Mouse (Mus musculus) ES-Bruce4 (cell line): ENCODE results near the gene Thra. TPM values are rescaled to one million over a fixed set of nuclear protein-coding genes. Genes with fewer than 3 reads are reported as not detected.

Experiments
- H3K27ac ChIP-seq: 2 replicates; pipeline ENCODE4 v1.5.1; 2012; ENCODE audit warnings: low read length, inconsistent platforms; ENCODE audit not compliant: insufficient read depth
- H3K27me3 ChIP-seq: 2 replicates; pipeline ENCODE4 v1.6.1; 2012; ENCODE audit warnings: mild to moderate bottlenecking, low read length, inconsistent platforms; ENCODE audit not compliant: control insufficient read depth, poor library complexity, insufficient read depth, severe bottlenecking
- H3K36me3 ChIP-seq: 2 replicates; pipeline ENCODE4 v1.6.1; 2012; ENCODE audit warnings: inconsistent platforms, mild to moderate bottlenecking, low read length, moderate library complexity; ENCODE audit not compliant: control insufficient read depth, poor library complexity, insufficient read depth, severe bottlenecking
- H3K4me1 ChIP-seq: one replicate; pipeline ENCODE4 v1.8.1; 2011; ENCODE audit warnings: low read length; ENCODE audit not compliant: control insufficient read depth, insufficient read depth
- H3K4me3 ChIP-seq: 2 replicates; pipeline ENCODE4 v1.5.1; 2011; ENCODE audit warnings: low read depth, mild to moderate bottlenecking, low read length
- H3K9ac ChIP-seq: 2 replicates; pipeline ENCODE4 v1.6.1; 2012; ENCODE audit warnings: low read depth, mild to moderate bottlenecking, inconsistent platforms; ENCODE audit not compliant: poor library complexity, severe bottlenecking
- H3K9me3 ChIP-seq: replicated peaks from 2 replicates; pipeline ENCODE4 v1.6.1; 2012; ENCODE audit warnings: mild to moderate bottlenecking, low read length, inconsistent platforms; ENCODE audit not compliant: control insufficient read depth, poor library complexity, insufficient read depth, severe bottlenecking
- CTCF ChIP-seq: IDR thresholded peaks from one replicate; pipeline ENCODE4 v1.8.1; 2011; ENCODE audit warnings: low read depth, low read length
- EP300 ChIP-seq: IDR thresholded peaks from 2 replicates; pipeline ENCODE4 v1.6.1; 2011; ENCODE audit warnings: low read depth, low read length; ENCODE audit not compliant: insufficient read depth
- POLR2A ChIP-seq: IDR thresholded peaks from one replicate; pipeline ENCODE4 v1.8.1; 2011; ENCODE audit warnings: low read length; ENCODE audit not compliant: insufficient read depth
- polyA plus RNA-seq: library from polyadenylated mRNA; stranded (reverse); fragments of >200 nt; gene quantifications from 2 replicates; pipeline ENCODE4 v1.2.4, GENCODE M21; 2011; ENCODE audit warnings: low read depth; ENCODE audit not compliant: missing spikeins, insufficient read depth, insufficient read length

Thra gene
- polyA plus RNA-seq, 1 experiment = 20.7 TPM

DNA sequence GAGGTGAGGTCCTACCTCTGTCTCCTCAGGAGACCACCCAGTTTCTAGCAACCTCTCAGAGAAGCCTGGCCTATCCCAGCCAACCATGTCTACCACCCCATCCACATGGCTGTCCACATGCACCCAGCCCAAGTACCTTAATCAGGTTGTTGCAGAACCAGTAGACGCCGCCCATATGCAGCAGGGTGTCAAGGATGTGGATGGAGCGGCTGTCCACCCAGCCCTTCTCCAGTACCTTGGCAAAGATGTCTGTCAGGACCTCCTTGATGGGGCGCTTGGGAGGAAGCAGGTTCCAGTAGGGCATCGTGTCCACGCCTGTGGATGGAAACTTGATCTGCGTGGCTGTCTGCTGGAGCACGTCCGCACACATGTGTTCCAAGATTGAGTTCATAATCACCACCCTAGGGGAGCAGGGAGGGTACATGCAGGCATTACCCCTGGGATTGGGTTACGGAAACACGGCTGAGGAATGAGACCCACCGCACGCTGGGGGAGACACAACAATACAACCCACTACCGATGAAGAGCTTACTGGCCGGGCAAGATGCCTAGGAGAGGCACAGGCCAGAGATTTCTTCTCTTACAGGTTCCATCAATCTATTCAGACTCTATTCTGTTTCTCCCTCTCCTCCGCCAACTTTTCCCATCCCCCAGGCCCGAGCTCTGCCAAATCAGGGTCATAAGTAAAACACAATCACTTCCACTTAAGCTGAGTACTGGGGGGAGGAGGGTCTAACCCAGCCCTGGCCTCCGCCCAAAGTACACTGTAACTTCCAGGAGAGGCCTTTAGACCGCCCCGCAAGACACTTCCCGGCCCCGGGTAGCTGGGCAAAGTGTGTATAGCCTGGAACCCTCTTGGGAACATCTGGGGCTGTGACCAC is 32.8 kb upstream of the Thra start:
- no peaks in the 10 kb centered on the region for H3K4me1 ChIP-seq
- H3K9me3 ChIP-seq = no peaks in the 10 kb centered on the region
- no peaks in the 10 kb centered on the region for H3K36me3 ChIP-seq
- no peak overlapping the region for H3K4me3 ChIP-seq
- no peak overlapping the region for H3K27ac ChIP-seq
- no peak for TF ChIP-seq POLR2A
- no peak for TF ChIP-seq EP300
- no peak for TF ChIP-seq CTCF
- H3K27me3 ChIP-seq = no peaks in the 10 kb centered on the region
- no peak overlapping the region for H3K9ac ChIP-seq

DNA sequence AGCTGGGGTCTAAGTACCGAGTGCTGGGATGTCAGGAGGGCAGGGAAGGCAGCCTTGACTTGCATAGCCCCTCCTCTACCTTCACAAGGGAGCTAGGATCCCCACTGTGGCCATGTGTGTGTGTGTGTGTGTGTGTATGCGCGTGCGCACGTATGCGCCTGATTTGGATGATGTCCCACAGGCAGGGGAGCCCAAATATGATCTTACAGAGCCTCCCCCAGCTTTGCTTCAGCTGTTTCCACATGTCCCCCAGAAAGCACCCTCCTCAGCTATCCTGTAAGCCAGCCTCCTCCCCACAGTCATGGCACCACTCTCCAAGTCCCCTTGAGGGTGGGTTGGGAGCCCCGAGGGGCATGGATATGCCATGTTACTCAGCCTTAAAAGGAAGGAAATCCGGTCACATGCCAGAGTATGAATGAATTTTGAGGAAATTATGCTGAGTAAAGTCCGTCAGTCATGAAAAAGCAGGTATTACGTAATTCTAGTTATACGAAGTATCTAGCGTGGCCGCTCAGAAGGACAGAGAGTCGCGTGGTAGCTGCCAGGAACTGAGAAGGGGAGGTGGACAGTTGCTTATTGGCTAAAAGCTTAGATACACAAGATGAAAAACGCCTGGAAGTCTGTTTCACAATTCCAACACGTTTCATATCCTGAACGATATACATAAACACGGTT is 32.0 kb upstream of the Thra start:
- TF ChIP-seq CTCF (no peak), POLR2A (no peak), EP300 (no peak)
- no peak overlapping the region for H3K27ac ChIP-seq
- no peaks in the 10 kb centered on the region for H3K9me3 ChIP-seq
- H3K36me3 ChIP-seq = no peaks in the 10 kb centered on the region
- H3K4me1 ChIP-seq = no peaks in the 10 kb centered on the region
- H3K27me3 ChIP-seq = no peaks in the 10 kb centered on the region
- H3K9ac ChIP-seq = no peak overlapping the region
- no peak overlapping the region for H3K4me3 ChIP-seq

DNA sequence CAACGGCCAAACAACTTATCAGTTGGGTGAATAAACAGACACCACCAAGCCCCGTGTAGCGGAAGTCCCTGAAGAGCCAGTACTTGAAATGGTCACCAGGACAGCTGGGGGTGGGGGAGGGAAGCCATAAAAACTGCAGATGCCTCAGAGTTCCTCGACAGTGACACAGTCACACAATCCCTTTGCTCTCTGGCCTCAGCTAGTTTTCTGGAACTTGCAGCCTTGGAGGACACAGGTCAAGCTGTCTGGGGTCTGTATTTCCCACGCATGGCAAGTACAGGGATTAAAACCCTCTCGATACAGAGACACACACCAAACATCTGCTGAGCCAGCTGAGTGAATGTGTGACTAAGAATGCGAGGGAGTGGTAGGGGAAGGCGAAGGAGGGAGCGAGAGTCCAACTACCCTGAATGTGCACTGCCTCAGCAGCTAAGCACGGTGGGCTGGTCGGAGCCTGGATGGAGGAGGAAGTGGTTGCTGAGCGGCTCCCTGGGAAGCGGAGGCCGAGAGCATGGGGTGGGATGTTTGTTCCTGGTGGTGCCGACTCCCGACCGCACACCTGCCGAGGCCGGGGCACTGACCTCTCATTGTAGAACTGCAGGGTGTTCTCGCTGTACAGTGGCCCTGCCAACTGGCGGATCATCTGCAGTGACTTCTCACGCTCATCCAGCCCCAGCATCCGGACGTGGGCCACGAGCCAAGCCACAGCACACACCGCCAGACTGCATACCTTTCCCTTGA is 31.3 kb upstream of the Thra start:
- no peak overlapping the region for H3K4me3 ChIP-seq
- no peaks in the 10 kb centered on the region for H3K9me3 ChIP-seq
- no peaks in the 10 kb centered on the region for H3K4me1 ChIP-seq
- H3K27ac ChIP-seq = no peak overlapping the region
- no peak overlapping the region for H3K9ac ChIP-seq
- no peaks in the 10 kb centered on the region for H3K27me3 ChIP-seq
- H3K36me3 ChIP-seq = no peaks in the 10 kb centered on the region; the same call in 1 of the 2 replicates
- TF ChIP-seq EP300 (no peak), CTCF (no peak), POLR2A (no peak)

DNA sequence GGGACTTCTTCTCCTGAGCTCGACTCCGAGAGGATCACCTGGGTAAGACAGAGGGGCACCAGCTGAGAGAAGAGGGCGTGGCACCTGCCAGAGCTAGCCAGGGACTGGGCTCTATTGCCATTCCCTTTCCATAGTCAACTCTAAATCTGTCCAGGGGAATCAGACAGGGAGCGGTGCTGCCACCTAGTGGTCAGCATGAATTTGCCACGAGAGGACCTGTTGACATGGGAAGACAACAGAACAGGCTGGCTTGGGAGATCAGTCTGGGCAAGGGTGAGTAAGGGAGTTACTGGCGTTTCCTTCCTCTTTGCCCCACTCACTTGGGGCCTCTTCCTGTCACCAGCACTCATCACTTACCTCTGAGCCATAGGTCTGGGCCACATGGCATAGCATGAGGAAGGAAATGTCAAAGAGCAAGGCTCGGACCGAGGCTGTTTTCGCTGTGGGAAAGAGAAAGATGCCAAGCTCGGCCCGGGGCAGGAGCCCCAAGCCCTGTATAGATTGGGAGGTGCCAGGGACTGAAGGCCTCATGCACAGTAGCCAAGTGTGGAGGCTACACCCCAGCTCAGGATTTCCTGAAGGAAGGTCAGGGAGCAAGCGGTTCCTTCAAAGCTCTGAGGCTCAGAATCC is 29.9 kb upstream of the Thra start:
- H3K27ac ChIP-seq = peak overlapping the region; percentile 31; the same call in 1 of the 2 replicates
- H3K36me3 ChIP-seq = no peaks in the 10 kb centered on the region; the same call in 1 of the 2 replicates
- H3K27me3 ChIP-seq = no peaks in the 10 kb centered on the region
- H3K4me3 ChIP-seq = no peak overlapping the region
- no peak overlapping the region for H3K9ac ChIP-seq
- no peaks in the 10 kb centered on the region for H3K4me1 ChIP-seq
- H3K9me3 ChIP-seq = no peaks in the 10 kb centered on the region
- TF ChIP-seq EP300 (no peak), POLR2A (no peak), CTCF (peak; percentile 95)

DNA sequence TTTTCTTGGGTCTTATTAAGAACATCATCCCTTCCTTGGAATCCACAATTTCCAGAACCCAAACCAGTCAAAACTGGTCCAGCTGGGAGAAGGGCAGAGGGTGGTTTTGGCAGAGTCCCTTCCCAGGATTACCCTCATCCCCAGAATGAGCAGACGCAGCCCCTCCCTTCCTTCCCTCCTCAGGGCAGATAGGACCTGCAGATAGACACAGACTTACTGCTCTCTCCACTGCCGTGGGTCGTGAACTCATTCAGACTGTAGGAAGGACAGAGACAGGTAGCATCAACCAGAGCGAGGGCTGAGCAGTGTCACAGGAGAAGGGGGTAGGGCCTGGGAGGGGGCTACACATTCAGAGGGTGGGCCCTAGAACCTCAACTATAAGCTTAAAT is 29.4 kb upstream of the Thra start:
- Histone ChIP-seq H3K27me3 (no peaks in the 10 kb centered on the region), H3K27ac (peak overlapping the region; percentile 31; the same call in 1 of the 2 replicates), H3K4me1 (no peaks in the 10 kb centered on the region), H3K9me3 (no peaks in the 10 kb centered on the region), H3K9ac (no peak overlapping the region), H3K36me3 (no peaks in the 10 kb centered on the region; the same call in 1 of the 2 replicates), H3K4me3 (no peak overlapping the region)
- TF ChIP-seq EP300 (no peak), CTCF (no peak), POLR2A (no peak)
